Mouse (Mus musculus) midbrain, embryonic 12.5 days (tissue): ENCODE results near the gene Fam76b. TPM values are rescaled to one million over a fixed set of nuclear protein-coding genes. Genes with fewer than 3 reads are reported as not detected.
A peak's percentile ranks its signal among the peaks of the same experiment; 100 is the strongest.

ENCODE experiments used
- ATAC-seq: fragments of 200-750 bp; cut with Nextera tagmentation; 2 replicates; pipeline ENCODE4 v1.8.0; 2017; ENCODE audit warnings: low read depth, moderate TSS enrichment, moderate library complexity; ENCODE audit not compliant: low FRiP score
- H3K27ac ChIP-seq: fragments of 300-500 bp; sonication (generic); replicated peaks from 2 replicates; pipeline ENCODE4 v1.5.1; 2016; ENCODE audit warnings: mild to moderate bottlenecking
- H3K27me3 ChIP-seq: fragments of 300-500 bp; sonication (generic); 2 replicates; pipeline ENCODE4 v1.6.1; 2016; ENCODE audit warnings: mild to moderate bottlenecking
- H3K36me3 ChIP-seq: fragments of 300-500 bp; sonication (generic); 2 replicates; pipeline ENCODE4 v1.6.1; 2016
- H3K4me1 ChIP-seq: fragments of 300-500 bp; sonication (generic); 2 replicates; pipeline ENCODE4 v1.6.1; 2016
- H3K4me2 ChIP-seq: fragments of 300-500 bp; sonication (generic); replicated peaks from 2 replicates; pipeline ENCODE4 v1.6.1; 2016; ENCODE audit warnings: mild to moderate bottlenecking, moderate library complexity
- H3K4me3 ChIP-seq: fragments of 300-500 bp; sonication (generic); 2 replicates; pipeline ENCODE4 v1.5.1; 2016; ENCODE audit warnings: mild to moderate bottlenecking
- H3K9ac ChIP-seq: fragments of 300-500 bp; sonication (generic); replicated peaks from 2 replicates; pipeline ENCODE4 v1.6.1; 2016; ENCODE audit warnings: mild to moderate bottlenecking, moderate library complexity
- H3K9me3 ChIP-seq: fragments of 300-500 bp; sonication (generic); 2 replicates; pipeline ENCODE4 v1.6.1; 2016; ENCODE audit warnings: mild to moderate bottlenecking
- WGBS: fragments of 180-500 bp; shearing (Covaris S2); methylation state at CpG from one replicate; pipeline ENCODE4 v1.1.7; 2016; 5-methylcytosine and 5-hydroxymethylcytosine counted together
- polyA plus RNA-seq: library from polyadenylated mRNA; unstranded; fragments of >200 nt; fragmentation: Nextera tagmentation; extraction: Ambion mirVana; gene quantifications from 2 replicates; pipeline ENCODE4 v1.2.1, GENCODE M21; 2016

Fam76b gene
- polyA plus RNA-seq, 1 experiment from 2014 or later, result 32.6 TPM

- Histone ChIP-seq H3K9me3 (no peaks in the 10 kb centered on the region), H3K4me3 (peak within 1 kb of the TSS; percentile 89), H3K36me3 (peaks cover 19% of the 10 kb centered on the region), H3K9ac (peak within 1 kb of the TSS; percentile 90), H3K4me2 (peak within 1 kb of the TSS; percentile 75), H3K4me1 (peaks cover 23% of the 10 kb centered on the region), H3K27ac (peak within 1 kb of the TSS; percentile 98), H3K27me3 (no peaks in the 10 kb centered on the region)
- WGBS, result under 1% methylated on average over 44 of the region's 44 CpGs
- peak; percentile 93 for ATAC-seq
Measured at GRCm38 (mm10) chr9:13826832-13827405, 597 bp upstream of the Fam76b start, which contains the start of gene Cep57. Gene Cep57 (minus strand): TSS chr9:13827107.

GRCm38 (mm10) chr9:13828087-13828441 lies 548 bp downstream of the Fam76b start:
- ATAC-seq, result no peak
- H3K4me2 ChIP-seq, result peak overlapping the region; percentile 75
- H3K9ac ChIP-seq, result peak overlapping the region; percentile 90
- H3K4me1 ChIP-seq, result peaks cover 23% of the 10 kb centered on the region
- no peaks in the 10 kb centered on the region for H3K9me3 ChIP-seq
- 0% methylated on average over 23 of the region's 23 CpGs for WGBS
- no peaks in the 10 kb centered on the region for H3K27me3 ChIP-seq
- peaks cover 26% of the 10 kb centered on the region for H3K36me3 ChIP-seq
- peak overlapping the region; percentile 98 for H3K27ac ChIP-seq
- H3K4me3 ChIP-seq, result peak overlapping the region; percentile 89

GRCm38 (mm10) chr9:13835256-13835655 lies 7.7 kb downstream of the Fam76b start:
- Histone ChIP-seq H3K9ac (no peak overlapping the region), H3K27me3 (no peaks in the 10 kb centered on the region), H3K4me2 (no peak overlapping the region), H3K9me3 (no peaks in the 10 kb centered on the region), H3K27ac (no peak overlapping the region), H3K36me3 (peaks cover 86% of the 10 kb centered on the region), H3K4me1 (no peaks in the 10 kb centered on the region), H3K4me3 (no peak overlapping the region)
- ATAC-seq, result no peak
- WGBS, result 89% methylated on average over 3 of the region's 3 CpGs

GRCm38 (mm10) chr9:13836726-13837125 lies 9.2 kb downstream of the Fam76b start:
- no peaks in the 10 kb centered on the region for H3K4me1 ChIP-seq
- H3K36me3 ChIP-seq, result peaks cover 88% of the 10 kb centered on the region
- H3K4me3 ChIP-seq, result no peak overlapping the region
- no peaks in the 10 kb centered on the region for H3K27me3 ChIP-seq
- 89% methylated on average over 2 of the region's 2 CpGs for WGBS
- no peaks in the 10 kb centered on the region for H3K9me3 ChIP-seq
- no peak overlapping the region for H3K27ac ChIP-seq
- H3K9ac ChIP-seq, result no peak overlapping the region
- no peak overlapping the region for H3K4me2 ChIP-seq
- no peak for ATAC-seq

GRCm38 (mm10) chr9:13847591-13847990 lies 20.1 kb downstream of the Fam76b start:
- no peak for ATAC-seq
- Histone ChIP-seq H3K4me3 (no peak overlapping the region), H3K27ac (no peak overlapping the region), H3K4me1 (no peaks in the 10 kb centered on the region), H3K36me3 (peaks cover 19% of the 10 kb centered on the region), H3K27me3 (no peaks in the 10 kb centered on the region), H3K9me3 (no peaks in the 10 kb centered on the region), H3K9ac (no peak overlapping the region), H3K4me2 (no peak overlapping the region)
- 94% methylated on average over 3 of the region's 3 CpGs for WGBS

GRCm38 (mm10) chr9:13848481-13849480 lies 21.3 kb downstream of the Fam76b start:
- 79% methylated on average over 10 of the region's 10 CpGs for WGBS
- Histone ChIP-seq H3K9me3 (no peaks in the 10 kb centered on the region), H3K4me3 (no peak overlapping the region), H3K9ac (no peak overlapping the region), H3K36me3 (peaks cover 11% of the 10 kb centered on the region), H3K27ac (no peak overlapping the region), H3K4me2 (no peak overlapping the region), H3K27me3 (no peaks in the 10 kb centered on the region), H3K4me1 (no peaks in the 10 kb centered on the region)
- peak; percentile 47; the same call in 1 of the 2 replicates for ATAC-seq

GRCm38 (mm10) chr9:13853876-13854275 lies 26.4 kb downstream of the Fam76b start:
- Histone ChIP-seq H3K9ac (no peak overlapping the region), H3K4me3 (no peak overlapping the region), H3K4me1 (no peaks in the 10 kb centered on the region), H3K27ac (no peak overlapping the region), H3K9me3 (no peaks in the 10 kb centered on the region), H3K4me2 (no peak overlapping the region), H3K27me3 (no peaks in the 10 kb centered on the region), H3K36me3 (no peaks in the 10 kb centered on the region)
- WGBS, result 77% methylated on average over 3 of the region's 3 CpGs
- no peak for ATAC-seq

GRCm38 (mm10) chr9:13856247-13856646 lies 28.7 kb downstream of the Fam76b start:
- no peak for ATAC-seq
- no peak overlapping the region for H3K27ac ChIP-seq
- H3K9me3 ChIP-seq, result no peaks in the 10 kb centered on the region
- no peak overlapping the region for H3K4me3 ChIP-seq
- no peak overlapping the region for H3K9ac ChIP-seq
- WGBS, result 80% methylated on average over 1 of the region's 1 CpGs
- H3K4me1 ChIP-seq, result no peaks in the 10 kb centered on the region
- no peaks in the 10 kb centered on the region for H3K27me3 ChIP-seq
- H3K36me3 ChIP-seq, result no peaks in the 10 kb centered on the region
- no peak overlapping the region for H3K4me2 ChIP-seq

- 74% methylated on average over 4 of the region's 4 CpGs for WGBS
- H3K36me3 ChIP-seq, result no peaks in the 10 kb centered on the region
- no peak overlapping the region for H3K4me3 ChIP-seq
- H3K9me3 ChIP-seq, result no peaks in the 10 kb centered on the region
- no peaks in the 10 kb centered on the region for H3K27me3 ChIP-seq
- no peaks in the 10 kb centered on the region for H3K4me1 ChIP-seq
- no peak overlapping the region for H3K27ac ChIP-seq
- ATAC-seq, result no peak
- no peak overlapping the region for H3K4me2 ChIP-seq
- H3K9ac ChIP-seq, result no peak overlapping the region
Measured at GRCm38 (mm10) chr9:13856777-13857176, 29.3 kb downstream of the Fam76b start.

GRCm38 (mm10) chr9:13867646-13868045 lies 40.1 kb downstream of the Fam76b start:
- Histone ChIP-seq H3K27ac (no peak overlapping the region), H3K4me2 (no peak overlapping the region), H3K27me3 (no peaks in the 10 kb centered on the region), H3K36me3 (no peaks in the 10 kb centered on the region), H3K9me3 (no peaks in the 10 kb centered on the region), H3K4me1 (no peaks in the 10 kb centered on the region), H3K9ac (no peak overlapping the region), H3K4me3 (no peak overlapping the region)
- 57% methylated on average over 2 of the region's 2 CpGs for WGBS
- ATAC-seq, result no peak

GRCm38 (mm10) chr9:13871631-13872030 lies 44.1 kb downstream of the Fam76b start:
- no peak for ATAC-seq
- Histone ChIP-seq H3K9me3 (no peaks in the 10 kb centered on the region), H3K4me3 (no peak overlapping the region), H3K27me3 (no peaks in the 10 kb centered on the region), H3K4me2 (no peak overlapping the region), H3K9ac (no peak overlapping the region), H3K36me3 (no peaks in the 10 kb centered on the region), H3K27ac (no peak overlapping the region), H3K4me1 (no peaks in the 10 kb centered on the region)
- WGBS, result 88% methylated on average over 7 of the region's 7 CpGs

GRCm38 (mm10) chr9:13874359-13874758 lies 46.8 kb downstream of the Fam76b start:
- no peak overlapping the region for H3K4me2 ChIP-seq
- no peaks in the 10 kb centered on the region for H3K27me3 ChIP-seq
- no peak for ATAC-seq
- H3K9me3 ChIP-seq, result no peaks in the 10 kb centered on the region
- 55% methylated on average over 2 of the region's 2 CpGs for WGBS
- no peak overlapping the region for H3K9ac ChIP-seq
- no peak overlapping the region for H3K4me3 ChIP-seq
- H3K36me3 ChIP-seq, result no peaks in the 10 kb centered on the region
- H3K4me1 ChIP-seq, result no peaks in the 10 kb centered on the region
- H3K27ac ChIP-seq, result no peak overlapping the region
